ENCODE assay signal across 11 mouse cellular contexts in genomic region chr17:65558788-65559187, GRCm38 (mm10). TPM values are rescaled to one million over a fixed set of nuclear protein-coding genes. Genes with fewer than 3 reads are reported as not detected.
A peak's percentile ranks its signal among the peaks of the same experiment; 100 is the strongest.
DNase-seq lines count a peak whose midpoint lies in the region; ATAC-seq and TF ChIP-seq lines count a peak whose summit lies in the region.
"Had no signal": no experiment of that assay in that cellular context is flagged by ENCODE, and none has a peak within 500 bp of the region (broad histone marks: within the 10 kb centered on the region; RNA-seq: fewer than 3 reads in every experiment).

No protein-coding gene starts in this region.

- H3K9ac ChIP-seq in lung, embryonic 14.5 days = no peak overlapping the region
- no peak overlapping the region for H3K9ac ChIP-seq in hindbrain, embryonic 14.5 days
- H3K9ac ChIP-seq in neural tube, embryonic 14.5 days (replicated peaks; ENCODE audit: low read depth, low read length) = no peak overlapping the region
- H3K9ac ChIP-seq: liver, embryonic 14.5 days had no signal

- H3K4me1 ChIP-seq in lung, embryonic 14.5 days (ENCODE audit: insufficient read depth) = no peaks in the 10 kb centered on the region
- H3K4me1 ChIP-seq in hindbrain, embryonic 14.5 days (replicated peaks; ENCODE audit: control insufficient read depth, insufficient read depth, low read length) = no peaks in the 10 kb centered on the region
- no peaks in the 10 kb centered on the region for H3K4me1 ChIP-seq in neural tube, embryonic 14.5 days (ENCODE audit: control insufficient read depth, insufficient read depth, low read length)

- H3K9me3 ChIP-seq in lung, embryonic 14.5 days (ENCODE audit: low read depth, low read length) = no peaks in the 10 kb centered on the region
- H3K9me3 ChIP-seq in hindbrain, embryonic 14.5 days (ENCODE audit: control insufficient read depth, low read length) = no peaks in the 10 kb centered on the region
- H3K9me3 ChIP-seq in neural tube, embryonic 14.5 days (ENCODE audit: control insufficient read depth, low read length) = no peaks in the 10 kb centered on the region

- H3K4me3 ChIP-seq in lung, embryonic 14.5 days (ENCODE audit: low read depth, low read length) = no peak overlapping the region
- no peak overlapping the region for H3K4me3 ChIP-seq in hindbrain, embryonic 14.5 days (replicated peaks; ENCODE audit: low read length)
- H3K4me3 ChIP-seq in neural tube, embryonic 14.5 days (ENCODE audit: low read depth, low read length) = no peak overlapping the region

- ATAC-seq in lung, embryonic 14.5 days (ENCODE audit: insufficient read depth) = no peak
- ATAC-seq in hindbrain, embryonic 14.5 days (ENCODE audit: low FRiP score) = no peak
- 0 out of 2 replicates have a peak, but pooled peaks have one; percentile 50 for ATAC-seq in neural tube, embryonic 14.5 days (ENCODE audit: low read depth)

- 72% methylated on average over 9 of the region's 9 CpGs for WGBS in lung, embryonic 14.5 days
- 32% methylated on average over 9 of the region's 9 CpGs for WGBS in hindbrain, embryonic 14.5 days
- 52% methylated on average over 9 of the region's 9 CpGs for WGBS in neural tube, embryonic 14.5 days

- H3K4me2 ChIP-seq in lung, embryonic 14.5 days = peak overlapping the region; percentile 25; the same call in 1 of the 2 replicates
- peak overlapping the region; percentile 15; the same call in 1 of the 2 replicates for H3K4me2 ChIP-seq in hindbrain, embryonic 14.5 days (replicated peaks)
- no peak overlapping the region for H3K4me2 ChIP-seq in neural tube, embryonic 14.5 days (ENCODE audit: low read depth, low read length)

- no peak for TF ChIP-seq CTCF in lung, embryonic 14.5 days (IDR thresholded peaks at IDR 0.05; ENCODE audit: low read depth)

- intact Hi-C loops in heart, postnatal 10 days (cut with DNase I) = loop anchor here (10.0 kb wide), 1 partner anchor 484 kb away; no protein-coding TSS in a partner anchor
- intact Hi-C loops in left cerebral cortex, postnatal 25 days (cut with DNase I) = loop anchor here (10.0 kb wide), 1 partner anchor 954 kb away; the partner anchor contains the start of gene Man2a1

- no peaks in the 10 kb centered on the region for H3K36me3 ChIP-seq in lung, embryonic 14.5 days (ENCODE audit: insufficient read depth)
- H3K36me3 ChIP-seq in hindbrain, embryonic 14.5 days (replicated peaks; ENCODE audit: control insufficient read depth, insufficient read depth) = no peaks in the 10 kb centered on the region
- no peaks in the 10 kb centered on the region for H3K36me3 ChIP-seq in neural tube, embryonic 14.5 days (ENCODE audit: control insufficient read depth, insufficient read depth, low read length)

- H3K27ac ChIP-seq in lung, embryonic 14.5 days (ENCODE audit: low read depth) = no peak overlapping the region
- H3K27ac ChIP-seq in hindbrain, embryonic 14.5 days = no peak overlapping the region
- no peak overlapping the region for H3K27ac ChIP-seq in neural tube, embryonic 14.5 days (ENCODE audit: low read depth, low read length)
- H3K27ac ChIP-seq: liver, embryonic 14.5 days had no signal

- H3K27me3 ChIP-seq in lung, embryonic 14.5 days (ENCODE audit: insufficient read depth, low read length) = no peaks in the 10 kb centered on the region
- H3K27me3 ChIP-seq in hindbrain, embryonic 14.5 days (ENCODE audit: control insufficient read depth, insufficient read depth, low read length) = no peaks in the 10 kb centered on the region
- no peaks in the 10 kb centered on the region for H3K27me3 ChIP-seq in neural tube, embryonic 14.5 days (ENCODE audit: control insufficient read depth, insufficient read depth, low read length)

- peak; percentile 87 for DNase-seq in heart, adult 11 months
- no peak for DNase-seq in heart, postnatal 10 days
- no peak for DNase-seq in lung, embryonic 14.5 days
- no peak for DNase-seq in lung, postnatal 14 days
- no peak for DNase-seq in hindbrain, embryonic 14.5 days (ENCODE audit: low spot score)
- DNase-seq in left cerebral cortex, postnatal 25 days (ENCODE audit: low spot score in 2 of 2) = no peak
- DNase-seq in urinary bladder, postnatal 25 days (ENCODE audit: low spot score) = no peak

RNA-seq across cellular contexts. Expression of gene Tmem232, which starts 18.2 kb away (rescaled TPM):
- under 1 TPM in 1 of 2 experiments, not detected in 1; 0.27 TPM for total RNA-seq in heart, postnatal 10 days (2021)
- polyA plus RNA-seq in lung, embryonic 14.5 days (2014; fragmentation: Nextera tagmentation; extraction: Ambion mirVana) = 0.12 TPM in 1 of 2 replicates, not detected in the other
- 0.62 and 0.74 TPM in 2 replicates for polyA plus RNA-seq in hindbrain, embryonic 14.5 days (2014; fragmentation: Nextera tagmentation; extraction: Ambion mirVana)
- polyA plus RNA-seq in neural tube, embryonic 14.5 days (2014; fragmentation: Nextera tagmentation; extraction: Ambion mirVana) = 1.1 and 1.9 TPM in 2 replicates
- 1 to 10 TPM; 1.1 to 2.3 TPM for total RNA-seq in left cerebral cortex, postnatal 25 days (2021)
- polyA plus RNA-seq: intestine, embryonic 16.5 days; liver, embryonic 14.5 days; thymus, adult 2 months had no signal

RNA-seq across cellular contexts. Expression of gene Vapa, which starts 54.6 kb away (rescaled TPM):
- total RNA-seq in heart, postnatal 10 days (2021) = 100 to 1,000 TPM; 106 to 111 TPM
- 189 and 201 TPM in 2 replicates for polyA plus RNA-seq in lung, embryonic 14.5 days (2014; fragmentation: Nextera tagmentation; extraction: Ambion mirVana)
- 292 and 314 TPM in 2 replicates for polyA plus RNA-seq in hindbrain, embryonic 14.5 days (2014; fragmentation: Nextera tagmentation; extraction: Ambion mirVana)
- polyA plus RNA-seq in neural tube, embryonic 14.5 days (2014; fragmentation: Nextera tagmentation; extraction: Ambion mirVana) = 298 and 333 TPM in 2 replicates
- 100 to 1,000 TPM; 162 to 181 TPM for total RNA-seq in left cerebral cortex, postnatal 25 days (2021)
